Mouse (Mus musculus) forebrain, postnatal 0 days (tissue): ENCODE data around the gene Nuak1. TPM values are rescaled to one million over a fixed set of nuclear protein-coding genes. Genes with fewer than 3 reads are reported as not detected.

Experiments used
- ATAC-seq: fragments of 200-750 bp; cut with Nextera tagmentation; 2 replicates; pipeline ENCODE4 v1.8.0; 2017; ENCODE audit warnings: mild to moderate bottlenecking, moderate library complexity
- DNase-seq: peaks from one replicate; pipeline ENCODE4 v3.0.0-alpha.2; 2015
- H3K27ac ChIP-seq: fragments of 300-500 bp; sonication (generic); 2 replicates; pipeline ENCODE4 v1.5.1; 2014; ENCODE audit warnings: low read depth, mild to moderate bottlenecking, antibody characterized with exemption, low read length, moderate library complexity, mixed read lengths
- H3K27me3 ChIP-seq: fragments of 300-500 bp; sonication (generic); 2 replicates; pipeline ENCODE4 v1.6.1; 2014; ENCODE audit warnings: mild to moderate bottlenecking, low read length, mixed read lengths; ENCODE audit not compliant: insufficient read depth
- H3K36me3 ChIP-seq: fragments of 300-500 bp; sonication (generic); 2 replicates; pipeline ENCODE4 v1.6.1; 2014; ENCODE audit warnings: mild to moderate bottlenecking, moderate library complexity; ENCODE audit not compliant: insufficient read depth
- H3K4me1 ChIP-seq: fragments of 300-500 bp; sonication (generic); 2 replicates; pipeline ENCODE4 v1.6.1; 2014; ENCODE audit warnings: antibody characterized with exemption; ENCODE audit not compliant: insufficient read depth
- H3K4me2 ChIP-seq: fragments of 300-500 bp; sonication (generic); 2 replicates; pipeline ENCODE4 v1.6.1; 2014; ENCODE audit warnings: low read depth, mild to moderate bottlenecking, moderate library complexity
- H3K4me3 ChIP-seq: fragments of 300-500 bp; sonication (generic); 2 replicates; pipeline ENCODE4 v1.5.1; 2014; ENCODE audit warnings: low read depth, low read length, mixed read lengths
- H3K9ac ChIP-seq: fragments of 300-500 bp; sonication (generic); 2 replicates; pipeline ENCODE4 v1.6.1; 2014; ENCODE audit warnings: mild to moderate bottlenecking
- H3K9me3 ChIP-seq: fragments of 300-500 bp; sonication (generic); 2 replicates; pipeline ENCODE4 v1.6.1; 2016; ENCODE audit warnings: low read length
- CTCF ChIP-seq: sonication (generic); IDR thresholded peaks from 2 replicates; pipeline ENCODE4 v1.5.1; 2016; ENCODE audit warnings: antibody characterized with exemption, control low read depth, low read depth
- WGBS: fragments of 180-500 bp; shearing (Covaris S2); extraction: QIAGEN DNeasy Blood & Tissue Kit; methylation state at CpG from one replicate; pipeline ENCODE4 v1.1.7; 2014; 5-methylcytosine and 5-hydroxymethylcytosine counted together
- polyA plus RNA-seq: library from polyadenylated mRNA; unstranded; fragments of >200 nt; fragmentation: Nextera tagmentation; extraction: Ambion mirVana; gene quantifications from 2 replicates; pipeline ENCODE4 v1.2.1, GENCODE M21; 2015
- total RNA-seq: library from RNA; depleted of rRNA; stranded (reverse); fragments of >200 nt; gene quantifications from 2 replicates; pipeline ENCODE4 v1.2.3, GENCODE M21; 2014

Nuak1 gene
- total and polyA plus RNA-seq, 2 experiments from 2014 or later: 3.7 to 28.7 TPM

- no peak for DNase-seq
- Histone ChIP-seq H3K27ac (peak overlapping the region; percentile 15; the same call in 1 of the 2 replicates), H3K9ac (no peak overlapping the region), H3K36me3 (peaks cover 4% of the 10 kb centered on the region), H3K27me3 (no peaks in the 10 kb centered on the region), H3K4me1 (peaks cover 25% of the 10 kb centered on the region), H3K4me2 (no peak overlapping the region), H3K4me3 (no peak overlapping the region), H3K9me3 (no peaks in the 10 kb centered on the region)
- ATAC-seq: no peak
- no peak for TF ChIP-seq CTCF
- WGBS: 74% methylated on average over 16 of the region's 16 CpGs
Measured at GRCm38 (mm10) chr10:84411122-84412105, 29.0 kb downstream of the Nuak1 start.

- Histone ChIP-seq H3K36me3 (peaks cover 4% of the 10 kb centered on the region), H3K27ac (no peak overlapping the region), H3K4me1 (peaks cover 24% of the 10 kb centered on the region), H3K9ac (no peak overlapping the region), H3K27me3 (no peaks in the 10 kb centered on the region), H3K4me3 (no peak overlapping the region), H3K9me3 (no peaks in the 10 kb centered on the region), H3K4me2 (no peak overlapping the region)
- WGBS: 78% methylated on average over 13 of the region's 13 CpGs
- no peak for TF ChIP-seq CTCF
- ATAC-seq (no peak), DNase-seq (no peak)
Measured at GRCm38 (mm10) chr10:84408965-84409660, 31.3 kb downstream of the Nuak1 start.

DNA sequence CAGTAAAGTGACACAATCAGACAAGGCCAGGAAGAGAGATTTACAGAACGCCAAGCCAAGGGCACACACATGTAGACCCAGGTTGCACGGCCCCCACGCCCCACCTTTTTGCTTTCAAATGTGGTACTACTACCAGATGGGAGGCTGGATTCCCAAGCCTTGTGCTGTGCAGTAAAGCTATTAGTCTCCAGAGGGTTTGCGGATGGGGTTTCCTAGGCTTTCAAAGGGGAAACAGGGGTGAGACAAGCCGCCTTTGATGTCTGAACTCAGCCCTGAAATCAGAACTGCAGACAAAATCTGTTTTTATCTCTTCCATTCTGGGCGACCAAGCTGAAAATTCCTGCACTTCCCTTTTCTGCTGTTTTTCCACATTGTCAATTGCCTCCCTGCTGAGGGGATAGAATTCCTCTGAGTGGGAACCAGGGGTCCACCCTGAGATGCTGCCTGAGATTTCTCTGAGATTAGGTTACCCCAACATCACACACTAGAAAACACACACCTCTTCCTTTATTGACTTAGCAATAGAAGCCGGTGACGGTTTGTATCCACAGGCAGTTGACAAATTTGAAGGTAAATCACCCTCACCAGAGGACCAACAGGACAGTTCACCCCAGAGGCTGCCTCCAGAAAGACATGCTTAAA lies 35.1 kb downstream of the Nuak1 start:
- no peak for TF ChIP-seq CTCF
- Histone ChIP-seq H3K4me1 (peaks cover 20% of the 10 kb centered on the region), H3K9ac (no peak overlapping the region), H3K4me3 (no peak overlapping the region), H3K4me2 (no peak overlapping the region), H3K9me3 (no peaks in the 10 kb centered on the region), H3K27ac (no peak overlapping the region), H3K27me3 (no peaks in the 10 kb centered on the region), H3K36me3 (peaks cover 4% of the 10 kb centered on the region)
- ATAC-seq (no peak), DNase-seq (no peak)
- 54% methylated on average over 8 of the region's 8 CpGs for WGBS

GRCm38 (mm10) chr10:84401907-84402371 lies 38.5 kb downstream of the Nuak1 start:
- Histone ChIP-seq H3K27ac (0 out of 2 replicates have a peak overlapping the region, but pooled peaks have one; percentile 24), H3K4me2 (no peak overlapping the region), H3K9ac (no peak overlapping the region), H3K36me3 (peaks cover 4% of the 10 kb centered on the region; the same call in 1 of the 2 replicates), H3K4me1 (peaks cover 24% of the 10 kb centered on the region), H3K9me3 (no peaks in the 10 kb centered on the region), H3K4me3 (no peak overlapping the region), H3K27me3 (no peaks in the 10 kb centered on the region)
- DNase-seq: peak; percentile 63
- TF ChIP-seq CTCF: no peak
- ATAC-seq: peak; percentile 73
- 14% methylated on average over 7 of the region's 7 CpGs for WGBS

GRCm38 (mm10) chr10:84401189-84401588 lies 39.2 kb downstream of the Nuak1 start:
- Histone ChIP-seq H3K4me3 (no peak overlapping the region), H3K27ac (peak overlapping the region; percentile 24)
- 17% methylated on average over 4 of the region's 4 CpGs for WGBS

DNA sequence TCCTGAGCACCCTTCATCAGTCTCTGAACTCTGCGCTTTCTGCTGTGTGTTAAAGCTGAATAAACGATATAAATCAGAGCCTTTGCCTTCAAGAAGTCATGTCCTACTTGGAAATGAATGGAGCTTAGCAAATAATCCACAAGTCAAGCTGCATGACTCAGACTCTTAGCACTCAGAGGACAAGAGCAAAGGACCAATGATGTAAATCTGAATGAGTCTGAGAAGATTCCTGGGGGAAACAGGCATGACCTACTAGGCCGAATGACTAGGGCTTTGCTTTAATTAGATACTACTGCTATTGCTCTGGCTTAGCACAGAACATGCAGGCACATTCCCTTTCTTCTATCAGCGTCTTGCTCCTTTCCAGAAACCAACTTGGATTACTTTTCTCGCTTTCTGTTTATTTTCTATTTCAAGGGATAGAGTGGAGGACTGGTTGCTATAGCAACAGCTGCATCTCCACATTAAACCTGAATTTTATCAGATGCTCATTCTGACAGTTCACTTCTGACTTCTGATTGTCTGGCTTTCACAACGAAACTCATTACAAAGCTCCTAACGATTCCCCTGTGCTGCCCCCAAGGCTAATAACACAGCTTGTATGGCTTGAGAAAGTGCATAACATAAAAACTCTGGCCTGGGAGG lies 40.2 kb downstream of the Nuak1 start:
- no peak for DNase-seq
- Histone ChIP-seq H3K36me3 (no peaks in the 10 kb centered on the region; the same call in 1 of the 2 replicates), H3K27ac (peak overlapping the region; percentile 62), H3K4me1 (peaks cover 34% of the 10 kb centered on the region), H3K27me3 (no peaks in the 10 kb centered on the region), H3K4me2 (no peak overlapping the region), H3K9me3 (no peaks in the 10 kb centered on the region), H3K4me3 (no peak overlapping the region), H3K9ac (no peak overlapping the region; the same call in 1 of the 2 replicates)
- 45% methylated on average over 7 of the region's 7 CpGs for WGBS
- TF ChIP-seq CTCF: no peak
- ATAC-seq: peak; percentile 16; the same call in 1 of the 2 replicates

More at GRCm38 (mm10) chr10:84401189-84401588, 39.2 kb downstream of the Nuak1 start:
- Histone ChIP-seq H3K36me3 (no peaks in the 10 kb centered on the region; the same call in 1 of the 2 replicates), H3K4me1 (peaks cover 30% of the 10 kb centered on the region), H3K4me2 (no peak overlapping the region), H3K9me3 (no peaks in the 10 kb centered on the region), H3K27me3 (no peaks in the 10 kb centered on the region), H3K9ac (no peak overlapping the region)
- no peak for DNase-seq
- no peak for ATAC-seq
- no peak for TF ChIP-seq CTCF
